In genomic region chr8:87810771-87811170, GRCm38 (mm10) we compare ENCODE assay signal across 17 mouse cellular contexts.
DNase-seq lines count a peak whose midpoint lies in the region; ATAC-seq lines count a peak whose summit lies in the region.
"Had no signal": no experiment of that assay in that cellular context is flagged by ENCODE, and none has a peak within 500 bp of the region (broad histone marks: within the 10 kb centered on the region; RNA-seq: fewer than 3 reads in every experiment).

No protein-coding gene starts in this region.

- no peak for DNase-seq in heart, embryonic 10.5 days (ENCODE audit: low spot score)
- no peak for DNase-seq in heart, postnatal 14 days
- DNase-seq in hindbrain, embryonic 11.5 days (ENCODE audit: low spot score) = no peak
- DNase-seq in neural tube, embryonic 10.5 days (ENCODE audit: extremely low spot score, low spot score) = no peak
- DNase-seq: adrenal gland, adult 8-10 months; adrenal gland, postnatal 36 days; cerebellum, adult 11 months; cerebellum, adult 8-10 months; cerebellum, postnatal 14 days; gastrocnemius, postnatal 36 days; heart, adult 11 months; heart, postnatal 10 days had no signal

- no peaks in the 10 kb centered on the region for H3K36me3 ChIP-seq in heart, embryonic 10.5 days
- H3K36me3 ChIP-seq in hindbrain, embryonic 15.5 days = no peaks in the 10 kb centered on the region
- H3K36me3 ChIP-seq in hindbrain, embryonic 11.5 days (ENCODE audit: control insufficient read depth, insufficient read depth, low read length) = no peaks in the 10 kb centered on the region
- H3K36me3 ChIP-seq in neural tube, embryonic 13.5 days = no peaks in the 10 kb centered on the region
- H3K36me3 ChIP-seq: forebrain, embryonic 15.5 days had no signal

- intact Hi-C loops in heart, postnatal 14 days (cut with DNase I) = no loop called here

- H3K9me3 ChIP-seq in heart, embryonic 10.5 days = no peaks in the 10 kb centered on the region
- no peaks in the 10 kb centered on the region for H3K9me3 ChIP-seq in hindbrain, embryonic 15.5 days
- H3K9me3 ChIP-seq in hindbrain, embryonic 11.5 days (ENCODE audit: control insufficient read depth, low read length) = no peaks in the 10 kb centered on the region
- no peaks in the 10 kb centered on the region for H3K9me3 ChIP-seq in neural tube, embryonic 13.5 days
- H3K9me3 ChIP-seq: embryonic facial prominence, embryonic 12.5 days; forebrain, embryonic 15.5 days had no signal

- H3K9ac ChIP-seq in hindbrain, embryonic 15.5 days = no peak overlapping the region
- H3K9ac ChIP-seq in hindbrain, embryonic 11.5 days (ENCODE audit: low read depth, low read length) = no peak overlapping the region
- no peak overlapping the region for H3K9ac ChIP-seq in neural tube, embryonic 13.5 days
- H3K9ac ChIP-seq: embryonic facial prominence, embryonic 12.5 days; forebrain, embryonic 15.5 days had no signal

- no peaks in the 10 kb centered on the region for H3K27me3 ChIP-seq in heart, embryonic 10.5 days (ENCODE audit: insufficient read depth, poor library complexity, severe bottlenecking)
- no peaks in the 10 kb centered on the region for H3K27me3 ChIP-seq in hindbrain, embryonic 15.5 days
- H3K27me3 ChIP-seq in hindbrain, embryonic 11.5 days (ENCODE audit: control insufficient read depth, insufficient read depth, low read length) = no peaks in the 10 kb centered on the region
- no peaks in the 10 kb centered on the region for H3K27me3 ChIP-seq in neural tube, embryonic 13.5 days
- H3K27me3 ChIP-seq: embryonic facial prominence, embryonic 12.5 days; forebrain, embryonic 15.5 days had no signal

- H3K4me2 ChIP-seq in hindbrain, embryonic 15.5 days = no peak overlapping the region
- no peak overlapping the region for H3K4me2 ChIP-seq in hindbrain, embryonic 11.5 days (replicated peaks; ENCODE audit: low read depth, low read length)
- no peak overlapping the region for H3K4me2 ChIP-seq in neural tube, embryonic 13.5 days
- H3K4me2 ChIP-seq: embryonic facial prominence, embryonic 12.5 days had no signal

- H3K4me3 ChIP-seq in heart, embryonic 10.5 days = no peak overlapping the region
- H3K4me3 ChIP-seq in hindbrain, embryonic 15.5 days = no peak overlapping the region
- H3K4me3 ChIP-seq in hindbrain, embryonic 11.5 days (ENCODE audit: low read depth, low read length) = no peak overlapping the region
- H3K4me3 ChIP-seq in neural tube, embryonic 13.5 days = no peak overlapping the region
- H3K4me3 ChIP-seq: embryonic facial prominence, embryonic 12.5 days; forebrain, embryonic 15.5 days had no signal

- 0 out of 2 replicates have a peak overlapping the region, but pooled peaks have one; percentile 0 for H3K27ac ChIP-seq in heart, embryonic 10.5 days
- peak overlapping the region; percentile 69 for H3K27ac ChIP-seq in hindbrain, embryonic 15.5 days (replicated peaks)
- no peak overlapping the region for H3K27ac ChIP-seq in hindbrain, embryonic 11.5 days (ENCODE audit: low read depth, low read length)
- peak overlapping the region; percentile 79; the same call in 1 of the 2 replicates for H3K27ac ChIP-seq in neural tube, embryonic 13.5 days (replicated peaks)
- H3K27ac ChIP-seq: embryonic facial prominence, embryonic 12.5 days had no signal

- WGBS in heart, embryonic 10.5 days = 72% methylated on average over 6 of the region's 6 CpGs
- 77% methylated on average over 6 of the region's 6 CpGs for WGBS in hindbrain, embryonic 15.5 days
- whole genome bisulfite sequencing in hindbrain, embryonic 11.5 days = 80% methylated on average over 6 of the region's 6 CpGs
- WGBS in neural tube, embryonic 13.5 days = 81% methylated on average over 6 of the region's 6 CpGs

- no peak for ATAC-seq in hindbrain, embryonic 15.5 days (ENCODE audit: low FRiP score, low read depth)
- ATAC-seq in hindbrain, embryonic 11.5 days (ENCODE audit: low FRiP score) = no peak
- no peak for ATAC-seq in neural tube, embryonic 13.5 days (ENCODE audit: low read depth)
- ATAC-seq in megakaryocyte, adult 5-6 weeks (ENCODE audit: poor library complexity, severe bottlenecking) = no peak

- peaks cover 18% of the 10 kb centered on the region for H3K4me1 ChIP-seq in heart, embryonic 10.5 days
- peaks cover 40% of the 10 kb centered on the region for H3K4me1 ChIP-seq in hindbrain, embryonic 15.5 days (replicated peaks)
- peaks cover 5% of the 10 kb centered on the region; the same call in 1 of the 2 replicates for H3K4me1 ChIP-seq in hindbrain, embryonic 11.5 days (replicated peaks; ENCODE audit: control insufficient read depth, insufficient read depth, low read length)
- H3K4me1 ChIP-seq in neural tube, embryonic 13.5 days (replicated peaks) = peaks cover 53% of the 10 kb centered on the region
